Mouse (Mus musculus) forebrain, embryonic 15.5 days (tissue): ENCODE results near the gene Dapp1. TPM values are rescaled to one million over a fixed set of nuclear protein-coding genes. Genes with fewer than 3 reads are reported as not detected.

Source experiments
- ATAC-seq: fragments of 200-750 bp; cut with Nextera tagmentation; replicated peaks from 2 replicates; pipeline ENCODE4 v1.8.0; 2017; ENCODE audit warnings: mild to moderate bottlenecking, moderate TSS enrichment, moderate library complexity
- H3K27ac ChIP-seq: fragments of 300-500 bp; sonication (generic); replicated peaks from 2 replicates; pipeline ENCODE4 v1.5.1; 2015; ENCODE audit warnings: mild to moderate bottlenecking, inconsistent platforms
- H3K27me3 ChIP-seq: fragments of 300-500 bp; sonication (generic); 2 replicates; pipeline ENCODE4 v1.6.1; 2015; ENCODE audit warnings: inconsistent platforms
- H3K36me3 ChIP-seq: fragments of 300-500 bp; sonication (generic); 2 replicates; pipeline ENCODE4 v1.6.1; 2015; ENCODE audit warnings: mild to moderate bottlenecking, inconsistent platforms
- H3K4me1 ChIP-seq: fragments of 300-500 bp; sonication (generic); 2 replicates; pipeline ENCODE4 v1.6.1; 2015; ENCODE audit warnings: inconsistent platforms
- H3K4me2 ChIP-seq: fragments of 300-500 bp; sonication (generic); replicated peaks from 2 replicates; pipeline ENCODE4 v1.6.1; 2015; ENCODE audit warnings: mild to moderate bottlenecking, inconsistent platforms
- H3K4me3 ChIP-seq: fragments of 300-500 bp; sonication (generic); 2 replicates; pipeline ENCODE4 v1.5.1; 2015; ENCODE audit warnings: mild to moderate bottlenecking, inconsistent platforms
- H3K9ac ChIP-seq: fragments of 300-500 bp; sonication (generic); replicated peaks from 2 replicates; pipeline ENCODE4 v1.6.1; 2015; ENCODE audit warnings: mild to moderate bottlenecking, inconsistent platforms
- H3K9me3 ChIP-seq: fragments of 300-500 bp; sonication (generic); 2 replicates; pipeline ENCODE4 v1.6.1; 2016; ENCODE audit warnings: inconsistent platforms
- WGBS: fragments of 180-500 bp; shearing (Covaris S2); methylation state at CpG from one replicate; pipeline ENCODE4 v1.1.7; 2015; ENCODE audit warnings: mixed read lengths; 5-methylcytosine and 5-hydroxymethylcytosine counted together
- polyA plus RNA-seq: library from polyadenylated mRNA; unstranded; fragments of >200 nt; fragmentation: Nextera tagmentation; extraction: Ambion mirVana; gene quantifications from 2 replicates; pipeline ENCODE4 v1.2.1, GENCODE M21; 2015

The Dapp1 gene
- polyA plus RNA-seq, 1 experiment from 2014 or later, result 4.3 TPM

DNA sequence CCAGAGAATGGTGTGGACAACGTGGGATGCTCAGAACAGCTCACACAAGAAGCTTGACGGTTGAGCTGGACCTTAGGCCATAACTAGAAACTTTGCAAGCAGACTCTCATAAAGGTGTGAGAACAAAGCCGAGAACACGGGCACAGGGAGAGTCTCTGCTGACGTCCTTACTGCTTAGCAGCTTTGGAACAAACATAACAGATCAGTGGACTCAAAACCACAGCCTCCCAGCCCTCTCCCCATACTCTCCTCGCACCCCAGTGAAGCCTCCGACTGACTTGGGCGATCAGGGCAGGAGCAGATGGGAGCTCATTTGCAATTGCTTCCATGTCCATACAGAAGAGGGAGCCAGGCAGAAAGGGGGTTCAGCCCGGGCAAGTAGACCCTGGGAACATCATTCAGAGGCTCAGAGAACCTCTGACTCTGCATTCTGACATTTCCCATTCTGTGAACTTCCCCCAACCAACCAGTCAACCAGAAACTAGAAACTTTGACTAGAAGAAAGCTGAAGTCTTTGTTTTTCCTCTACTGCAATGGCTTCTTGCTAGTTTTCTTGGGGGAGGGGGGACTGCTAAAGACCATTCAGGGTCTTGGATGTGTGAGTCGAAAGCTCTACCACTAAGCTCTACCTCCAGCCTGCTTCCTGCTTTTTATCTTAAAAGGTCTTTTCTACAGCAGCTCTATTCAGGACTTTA lies 31.0 kb downstream of the Dapp1 start:
- Histone ChIP-seq H3K27ac (no peak overlapping the region), H3K4me3 (no peak overlapping the region), H3K4me2 (no peak overlapping the region), H3K27me3 (no peaks in the 10 kb centered on the region), H3K36me3 (no peaks in the 10 kb centered on the region), H3K9ac (no peak overlapping the region), H3K9me3 (no peaks in the 10 kb centered on the region), H3K4me1 (peaks cover 6% of the 10 kb centered on the region)
- no peak for ATAC-seq
- WGBS, result 83% methylated on average over 10 of the region's 10 CpGs

GRCm38 (mm10) chr3:137947525-137947924 lies 33.8 kb downstream of the Dapp1 start:
- no peak overlapping the region for H3K4me2 ChIP-seq
- H3K4me3 ChIP-seq, result no peak overlapping the region

GRCm38 (mm10) chr3:137946827-137947226 lies 34.5 kb downstream of the Dapp1 start:
- no peak overlapping the region for H3K4me3 ChIP-seq
- no peaks in the 10 kb centered on the region for H3K27me3 ChIP-seq
- H3K4me1 ChIP-seq, result no peaks in the 10 kb centered on the region
- H3K4me2 ChIP-seq, result no peak overlapping the region
- 87% methylated on average over 3 of the region's 3 CpGs for WGBS
- no peak overlapping the region for H3K9ac ChIP-seq
- no peaks in the 10 kb centered on the region for H3K36me3 ChIP-seq
- no peaks in the 10 kb centered on the region for H3K9me3 ChIP-seq
- no peak for ATAC-seq
- no peak overlapping the region for H3K27ac ChIP-seq

More at GRCm38 (mm10) chr3:137947525-137947924, 33.8 kb downstream of the Dapp1 start:
- WGBS, result 86% methylated on average over 4 of the region's 4 CpGs
- no peaks in the 10 kb centered on the region for H3K27me3 ChIP-seq
- H3K9ac ChIP-seq, result no peak overlapping the region
- no peaks in the 10 kb centered on the region for H3K36me3 ChIP-seq
- no peaks in the 10 kb centered on the region for H3K9me3 ChIP-seq
- no peak for ATAC-seq
- no peak overlapping the region for H3K27ac ChIP-seq
- H3K4me1 ChIP-seq, result no peaks in the 10 kb centered on the region

DNA sequence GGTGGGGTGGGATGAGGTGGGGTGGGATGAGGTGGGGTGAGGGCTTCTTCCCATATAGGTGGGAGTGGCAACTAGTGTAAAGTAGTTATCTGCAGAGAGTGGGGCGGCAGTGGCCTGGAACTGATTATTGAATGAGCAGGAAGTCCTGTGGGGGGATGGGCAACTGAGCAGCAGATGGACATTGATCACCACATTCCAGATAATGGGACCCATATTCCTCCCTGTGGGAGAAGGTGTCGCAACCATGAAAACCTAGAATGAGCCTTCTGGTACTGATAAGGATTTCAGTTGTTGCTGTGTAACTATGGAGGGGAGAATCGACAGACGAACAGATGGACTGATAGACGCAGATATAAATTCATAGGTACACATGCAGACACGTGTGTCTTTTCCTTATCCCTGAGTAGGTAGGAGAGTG lies 37.6 kb downstream of the Dapp1 start:
- ATAC-seq, result no peak
- no peak overlapping the region for H3K4me3 ChIP-seq
- H3K4me2 ChIP-seq, result no peak overlapping the region
- H3K9me3 ChIP-seq, result no peaks in the 10 kb centered on the region
- H3K36me3 ChIP-seq, result no peaks in the 10 kb centered on the region
- no peaks in the 10 kb centered on the region for H3K4me1 ChIP-seq
- 88% methylated on average over 6 of the region's 6 CpGs for WGBS
- H3K27me3 ChIP-seq, result no peaks in the 10 kb centered on the region
- H3K27ac ChIP-seq, result no peak overlapping the region
- no peak overlapping the region for H3K9ac ChIP-seq

DNA sequence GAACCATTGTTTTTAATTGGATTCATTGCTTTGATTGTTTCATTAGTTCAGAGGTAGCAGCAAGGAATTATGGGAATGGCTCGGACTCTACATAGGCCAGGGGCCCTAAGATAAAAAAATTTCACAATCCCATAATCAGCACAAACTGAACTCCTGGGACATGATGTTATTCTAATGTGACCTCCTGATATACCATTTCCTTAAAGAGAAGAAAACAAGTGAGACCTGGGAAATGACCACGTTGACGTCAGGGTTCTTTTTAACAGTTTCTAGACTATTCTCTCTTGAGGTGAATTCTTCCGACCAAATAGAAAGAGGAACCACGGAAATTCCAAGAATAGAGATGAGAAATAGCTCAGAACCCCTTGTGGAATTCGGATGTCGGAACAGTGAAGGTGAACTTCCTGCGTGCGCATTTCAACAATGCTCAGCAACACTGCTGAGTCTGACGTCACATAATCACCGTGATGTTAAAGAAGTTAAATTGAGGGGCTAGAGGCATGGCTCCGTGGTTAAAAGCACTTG lies 39.2 kb downstream of the Dapp1 start:
- no peak for ATAC-seq
- Histone ChIP-seq H3K36me3 (no peaks in the 10 kb centered on the region), H3K4me1 (no peaks in the 10 kb centered on the region), H3K4me2 (no peak overlapping the region), H3K9ac (no peak overlapping the region), H3K27me3 (no peaks in the 10 kb centered on the region), H3K9me3 (no peaks in the 10 kb centered on the region), H3K4me3 (no peak overlapping the region), H3K27ac (no peak overlapping the region)
- 89% methylated on average over 12 of the region's 12 CpGs for WGBS

GRCm38 (mm10) chr3:137941555-137941954 lies 39.8 kb downstream of the Dapp1 start:
- H3K4me1 ChIP-seq, result no peaks in the 10 kb centered on the region
- no peaks in the 10 kb centered on the region for H3K27me3 ChIP-seq
- ATAC-seq, result no peak
- no peak overlapping the region for H3K9ac ChIP-seq
- H3K4me2 ChIP-seq, result no peak overlapping the region
- H3K4me3 ChIP-seq, result no peak overlapping the region
- no peaks in the 10 kb centered on the region for H3K36me3 ChIP-seq
- no peaks in the 10 kb centered on the region for H3K9me3 ChIP-seq
- no peak overlapping the region for H3K27ac ChIP-seq

DNA sequence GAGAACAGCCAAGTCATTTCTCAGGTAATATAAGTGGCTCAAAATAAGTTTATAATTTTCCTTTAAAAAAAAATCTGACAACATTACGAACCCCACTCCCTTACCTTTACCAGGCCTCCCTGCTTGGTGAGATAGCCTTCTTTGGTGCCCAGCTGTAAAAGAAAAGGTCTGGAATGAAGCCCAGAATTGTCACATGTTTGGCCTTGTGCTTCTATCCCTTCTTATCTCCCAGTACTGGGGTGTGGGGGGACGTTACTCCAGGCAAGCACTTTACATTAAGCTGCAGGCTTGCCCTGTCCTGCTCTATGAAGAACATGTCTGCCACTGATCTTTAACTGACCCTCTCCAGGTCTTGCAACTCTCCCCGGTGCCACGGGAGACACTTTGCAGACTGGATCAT lies 40.6 kb downstream of the Dapp1 start:
- Histone ChIP-seq H3K9ac (no peak overlapping the region), H3K4me1 (no peaks in the 10 kb centered on the region), H3K9me3 (no peaks in the 10 kb centered on the region), H3K4me3 (no peak overlapping the region), H3K27ac (no peak overlapping the region), H3K4me2 (no peak overlapping the region), H3K36me3 (no peaks in the 10 kb centered on the region), H3K27me3 (no peaks in the 10 kb centered on the region)
- no peak for ATAC-seq
- 72% methylated on average over 4 of the region's 4 CpGs for WGBS

DNA sequence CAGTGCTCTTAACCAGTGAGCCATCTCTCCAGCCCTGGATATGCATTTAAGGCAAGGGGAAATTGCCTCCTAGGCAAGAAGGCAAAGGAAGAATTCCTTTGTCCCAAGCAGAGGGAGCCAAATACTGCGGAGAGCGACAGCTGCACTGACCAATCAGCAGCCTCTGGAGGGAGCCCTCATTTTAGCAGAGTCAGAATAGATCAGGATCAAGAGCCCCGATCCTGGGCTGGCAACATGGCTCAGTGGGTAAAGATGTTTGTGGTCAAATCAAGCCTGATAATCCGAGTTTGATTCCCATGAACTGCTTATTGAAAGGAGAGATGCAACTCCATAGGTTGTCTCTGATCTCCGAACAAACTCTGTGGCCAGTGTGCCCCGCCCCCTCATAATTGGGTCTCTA lies 42.7 kb downstream of the Dapp1 start:
- 39% methylated on average over 6 of the region's 6 CpGs for WGBS
- Histone ChIP-seq H3K27me3 (no peaks in the 10 kb centered on the region), H3K9me3 (no peaks in the 10 kb centered on the region), H3K36me3 (no peaks in the 10 kb centered on the region), H3K9ac (no peak overlapping the region), H3K27ac (no peak overlapping the region), H3K4me1 (no peaks in the 10 kb centered on the region), H3K4me3 (no peak overlapping the region), H3K4me2 (0 out of 2 replicates have a peak overlapping the region, but pooled peaks have one; percentile 3)
- 0 out of 2 replicates have a peak, but pooled peaks have one; percentile 63 for ATAC-seq

DNA sequence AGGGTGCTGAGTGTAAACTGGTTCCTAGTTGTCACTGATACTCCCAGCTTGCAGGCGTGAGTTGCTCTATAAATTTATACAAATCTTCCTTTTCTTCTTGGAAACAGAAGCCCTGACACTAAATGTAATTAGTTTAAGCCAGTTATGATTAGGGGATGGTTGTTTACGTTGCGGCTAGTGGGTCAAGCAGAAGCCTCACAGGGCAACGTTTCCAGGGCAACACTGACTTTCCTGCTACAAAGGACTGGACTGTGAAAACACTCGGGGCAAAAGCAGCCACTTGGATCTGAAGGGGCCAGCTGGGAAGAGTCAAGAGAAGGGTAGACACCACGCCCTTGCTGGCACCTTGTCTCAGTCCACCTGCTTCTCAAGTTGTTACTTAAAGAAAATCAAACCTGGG lies 44.8 kb downstream of the Dapp1 start:
- ATAC-seq, result no peak
- 45% methylated on average over 6 of the region's 6 CpGs for WGBS

DNA sequence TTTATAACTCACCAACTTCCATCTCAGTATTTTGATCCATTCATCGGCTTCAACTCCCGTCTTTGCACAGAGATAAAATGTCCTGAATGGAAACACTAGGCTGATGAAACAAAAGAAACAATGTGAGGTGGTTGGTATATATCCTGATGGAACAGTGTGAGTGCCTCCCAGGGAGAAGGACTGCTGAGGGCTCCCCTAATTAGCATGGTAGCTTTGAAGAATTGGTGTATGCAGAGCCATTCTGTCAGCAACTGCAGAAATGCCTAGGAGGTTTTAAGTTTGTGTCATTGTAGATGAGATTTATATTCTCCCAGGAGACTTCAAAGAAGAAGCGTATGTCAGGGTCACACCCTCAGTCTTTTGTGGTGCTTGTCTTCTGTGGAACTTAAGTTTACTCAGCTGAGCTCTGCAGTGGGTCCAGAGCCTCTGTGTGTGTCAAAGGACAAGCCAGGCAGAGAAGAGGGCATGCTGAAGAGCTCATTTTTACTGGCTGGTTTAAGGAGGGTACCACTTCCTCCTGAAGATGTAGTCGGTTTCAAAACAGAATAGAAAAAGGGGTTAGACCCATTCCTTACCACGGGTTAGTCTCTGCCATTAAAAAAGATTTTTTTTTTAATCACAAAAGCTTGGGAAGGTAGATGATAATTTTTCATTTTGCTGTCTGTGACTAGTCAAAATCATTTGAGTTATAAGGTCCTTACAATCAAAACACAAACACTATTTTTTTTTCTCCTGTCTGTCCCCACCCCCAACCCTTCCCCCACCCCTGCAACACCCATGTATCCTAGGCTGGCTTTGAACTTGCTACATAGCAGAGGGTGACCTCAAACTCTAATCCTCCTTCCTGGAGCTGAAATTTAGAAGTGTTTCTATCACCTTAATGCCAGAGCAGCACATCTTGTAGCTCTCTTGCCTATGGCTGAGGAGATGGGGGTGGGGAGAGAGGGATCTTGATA lies 45.5 kb downstream of the Dapp1 start:
- H3K9ac ChIP-seq, result no peak overlapping the region
- no peak overlapping the region for H3K27ac ChIP-seq
- no peak overlapping the region for H3K4me2 ChIP-seq
- no peak overlapping the region for H3K4me3 ChIP-seq
- H3K9me3 ChIP-seq, result no peaks in the 10 kb centered on the region
- H3K27me3 ChIP-seq, result no peaks in the 10 kb centered on the region
- no peaks in the 10 kb centered on the region for H3K4me1 ChIP-seq
- ATAC-seq, result no peak
- 48% methylated on average over 5 of the region's 5 CpGs for WGBS
- peaks cover 4% of the 10 kb centered on the region; the same call in 1 of the 2 replicates for H3K36me3 ChIP-seq

More for the DNA sequence above, 44.8 kb downstream of the Dapp1 start:
- H3K4me3 ChIP-seq, result no peak overlapping the region
- no peaks in the 10 kb centered on the region for H3K27me3 ChIP-seq
- 0 out of 2 replicates have a peak, but pooled peaks cover under 1% of the 10 kb centered on the region for H3K36me3 ChIP-seq
- H3K4me1 ChIP-seq, result no peaks in the 10 kb centered on the region
- no peak overlapping the region for H3K27ac ChIP-seq
- H3K9ac ChIP-seq, result no peak overlapping the region
- H3K4me2 ChIP-seq, result no peak overlapping the region
- no peaks in the 10 kb centered on the region for H3K9me3 ChIP-seq

- Histone ChIP-seq H3K9ac (no peak overlapping the region), H3K36me3 (peaks cover 18% of the 10 kb centered on the region), H3K4me3 (no peak overlapping the region), H3K4me1 (no peaks in the 10 kb centered on the region), H3K4me2 (no peak overlapping the region), H3K9me3 (no peaks in the 10 kb centered on the region), H3K27ac (no peak overlapping the region), H3K27me3 (no peaks in the 10 kb centered on the region)
- 86% methylated on average over 3 of the region's 3 CpGs for WGBS
- no peak for ATAC-seq
Observed at GRCm38 (mm10) chr3:137933986-137934385, 47.4 kb downstream of the Dapp1 start.

- Histone ChIP-seq H3K36me3 (peaks cover 22% of the 10 kb centered on the region), H3K9ac (no peak overlapping the region), H3K27ac (no peak overlapping the region), H3K4me1 (no peaks in the 10 kb centered on the region), H3K9me3 (no peaks in the 10 kb centered on the region), H3K4me3 (no peak overlapping the region), H3K4me2 (no peak overlapping the region), H3K27me3 (no peaks in the 10 kb centered on the region)
- 81% methylated on average over 7 of the region's 7 CpGs for WGBS
- no peak for ATAC-seq
Observed at GRCm38 (mm10) chr3:137932748-137933147, 48.6 kb downstream of the Dapp1 start.
